Mouse (Mus musculus) C2C12 (cell line): ENCODE measurements around the gene Hsf2bp.

Source experiments
- CTCF ChIP-seq: IDR thresholded peaks from one replicate; pipeline ENCODE4 v1.5.1; 2011; ENCODE audit not compliant: control insufficient read depth, insufficient read depth, insufficient read length
- MAX ChIP-seq: IDR thresholded peaks from one replicate; pipeline ENCODE4 v1.6.1; 2011; ENCODE audit warnings: mild to moderate bottlenecking, control low read depth
- USF1 ChIP-seq: IDR thresholded peaks from one replicate; pipeline ENCODE4 v1.6.1; 2011; ENCODE audit warnings: low read depth, mild to moderate bottlenecking, control low read depth, moderate library complexity

GRCm38 (mm10) chr17:32024671-32025073 is 11.5 kb downstream of the Hsf2bp start:
- TF ChIP-seq CTCF (no peak), MAX (no peak), USF1 (no peak)
